Mouse (Mus musculus) skeletal muscle tissue, adult 2 months (tissue): ENCODE measurements around the gene Rab29.
"Not testable (repeated sequence)": the region's sequence is repeated elsewhere in the genome, so short reads cannot be mapped to it uniquely, and the experiment has no call there.

ENCODE experiments used
- DNase-seq: peaks from one replicate; pipeline ENCODE4 v3.0.0-alpha.2; 2012; ENCODE audit warnings: low read depth, low spot score

The Rab29 gene

GRCm38 (mm10) chr1:131867093-131867945, at the start of gene Rab29:
Gene Rab29, plus strand, starts transcription at chr1:131867224.
- peak; percentile 88 for DNase-seq

- not testable (repeated sequence) for DNase-seq
Observed at GRCm38 (mm10) chr1:131820353-131820752, 46.7 kb upstream of the Rab29 start.

- DNase-seq = no peak
Observed at GRCm38 (mm10) chr1:131820887-131821328, 46.1 kb upstream of the Rab29 start.

- DNase-seq = no peak
Observed at GRCm38 (mm10) chr1:131822292-131822691, 44.7 kb upstream of the Rab29 start.

- DNase-seq = no peak
Observed at GRCm38 (mm10) chr1:131822856-131823492, 44.0 kb upstream of the Rab29 start.

- DNase-seq = no peak
Observed at GRCm38 (mm10) chr1:131823563-131823962, 43.5 kb upstream of the Rab29 start.

- no peak for DNase-seq
Observed at GRCm38 (mm10) chr1:131824528-131825181, 42.4 kb upstream of the Rab29 start.

- no peak for DNase-seq
Observed at GRCm38 (mm10) chr1:131827207-131827786, 39.7 kb upstream of the Rab29 start, which contains the start of gene Slc41a1. Gene Slc41a1, plus strand, starts transcription at chr1:131827493.

- DNase-seq = peak; percentile 95
Observed at GRCm38 (mm10) chr1:131827787-131828258, 39.2 kb upstream of the Rab29 start.

- peak; percentile 34 for DNase-seq
Observed at GRCm38 (mm10) chr1:131828297-131829126, 38.5 kb upstream of the Rab29 start.

- DNase-seq = no peak
Observed at GRCm38 (mm10) chr1:131829279-131829678, 37.7 kb upstream of the Rab29 start.

- no peak for DNase-seq
Observed at GRCm38 (mm10) chr1:131830561-131830960, 36.5 kb upstream of the Rab29 start.

- no peak for DNase-seq
Observed at GRCm38 (mm10) chr1:131830971-131831641, 35.9 kb upstream of the Rab29 start.

- no peak for DNase-seq
Observed at GRCm38 (mm10) chr1:131837035-131837434, 30.0 kb upstream of the Rab29 start.

GRCm38 (mm10) chr1:131838542-131838941, 28.5 kb upstream of the Rab29 start:
- no peak for DNase-seq

GRCm38 (mm10) chr1:131839279-131839678, 27.7 kb upstream of the Rab29 start:
- DNase-seq = peak; percentile 34

- DNase-seq = no peak
Observed at GRCm38 (mm10) chr1:131842221-131842620, 24.8 kb upstream of the Rab29 start.

GRCm38 (mm10) chr1:131843758-131844157, 23.3 kb upstream of the Rab29 start:
- no peak for DNase-seq

- DNase-seq = no peak
Observed at GRCm38 (mm10) chr1:131844883-131845282, 22.1 kb upstream of the Rab29 start.

GRCm38 (mm10) chr1:131846255-131846654, 20.8 kb upstream of the Rab29 start:
- DNase-seq = peak; percentile 55
